Mouse (Mus musculus): Measurements from ENCODE around the gene 2210408I21Rik. TPM values are rescaled to one million over a fixed set of nuclear protein-coding genes. Genes with fewer than 3 reads are reported as not detected.

The 2210408I21Rik gene
- total and polyA plus RNA-seq, 3 experiments, result 0.05 to 28.2 (median 8.9) TPM

DNA sequence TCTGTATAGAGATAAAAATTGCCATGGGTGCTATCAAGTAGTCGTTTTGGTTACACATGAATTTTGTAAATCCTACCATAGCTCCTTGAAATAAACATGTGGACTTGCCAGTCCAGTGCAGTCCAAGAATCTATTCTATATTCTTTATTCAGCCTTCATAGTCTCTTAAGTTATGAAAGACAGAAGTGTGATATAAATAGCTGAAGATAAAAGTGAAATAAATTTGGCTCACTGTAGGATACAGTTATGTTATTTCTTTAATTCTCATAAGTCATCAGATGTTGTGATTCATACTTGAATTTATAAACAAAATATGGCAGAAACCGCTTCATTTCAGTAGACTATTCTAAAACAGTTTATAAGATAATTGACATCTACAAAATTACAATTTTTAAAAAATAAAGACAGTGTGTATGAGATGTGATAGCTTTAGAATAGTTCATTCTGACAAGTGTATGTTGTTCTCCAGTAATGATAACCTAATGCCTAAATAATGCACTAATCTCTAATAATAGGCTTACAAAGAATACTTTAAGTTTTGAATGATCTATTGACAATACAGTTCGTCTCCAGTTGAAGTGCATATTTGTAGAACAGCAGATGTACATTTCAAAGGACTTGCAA is 127.5 kb downstream of the 2210408I21Rik start:
- Histone ChIP-seq H3K4me1 (ENCODE audit: insufficient read depth, low read depth, low read length) (peaks cover 3% of the 10 kb centered on the region; the same call in 1 of the 2 replicates), H3K4me3 (ENCODE audit: low read depth, low read length) (no peak overlapping the region), H3K9me3 (replicated peaks) (no peaks in the 10 kb centered on the region), H3K27me3 (ENCODE audit: insufficient read depth, low read length) (no peaks in the 10 kb centered on the region), H3K36me3 (replicated peaks) (no peaks in the 10 kb centered on the region)
- TF ChIP-seq GATA1 (IDR thresholded peaks at IDR 0.05; ENCODE audit: borderline replicate concordance, low read length) (no peak), TAL1 (conservative IDR thresholded peaks at IDR 0.05; ENCODE audit: low read depth, low read length) (no peak), CTCF (IDR thresholded peaks at IDR 0.05; ENCODE audit: low read depth, low read length) (no peak), POLR2AphosphoS5 (IDR thresholded peaks at IDR 0.05; ENCODE audit: insufficient replicate concordance, low read depth, low read length) (no peak), GATA2 (IDR thresholded peaks at IDR 0.05; ENCODE audit: borderline replicate concordance, low read depth, low read length) (no peak)
- no peak for ATAC-seq (ENCODE audit: extremely low read depth, insufficient number of reproducible peaks, low FRiP score, poor library complexity, severe bottlenecking)
- no peak for DNase-seq (ENCODE audit: low spot score)

GRCm38 (mm10) chr13:77263400-77264179 is 128.2 kb downstream of the 2210408I21Rik start:
- Histone ChIP-seq H3K36me3 (replicated peaks) (no peaks in the 10 kb centered on the region), H3K4me3 (ENCODE audit: low read depth, low read length) (no peak overlapping the region), H3K27me3 (ENCODE audit: insufficient read depth, low read length) (no peaks in the 10 kb centered on the region), H3K4me1 (ENCODE audit: insufficient read depth, low read depth, low read length) (peaks cover 3% of the 10 kb centered on the region; the same call in 1 of the 2 replicates), H3K9me3 (replicated peaks) (no peaks in the 10 kb centered on the region)
- ATAC-seq (ENCODE audit: extremely low read depth, insufficient number of reproducible peaks, low FRiP score, poor library complexity, severe bottlenecking), result no peak
- no peak for TF ChIP-seq CTCF (IDR thresholded peaks at IDR 0.05; ENCODE audit: low read depth, low read length)
- no peak for TF ChIP-seq POLR2AphosphoS5 (IDR thresholded peaks at IDR 0.05; ENCODE audit: insufficient replicate concordance, low read depth, low read length)
- TF ChIP-seq GATA1 (IDR thresholded peaks at IDR 0.05; ENCODE audit: borderline replicate concordance, low read length), result no peak
- TF ChIP-seq GATA2 (IDR thresholded peaks at IDR 0.05; ENCODE audit: borderline replicate concordance, low read depth, low read length), result no peak
- TF ChIP-seq TAL1 (conservative IDR thresholded peaks at IDR 0.05; ENCODE audit: low read depth, low read length), result no peak
- DNase-seq (ENCODE audit: low spot score), result no peak

- DNase-seq (ENCODE audit: low spot score) (no peak), ATAC-seq (ENCODE audit: extremely low read depth, insufficient number of reproducible peaks, low FRiP score, poor library complexity, severe bottlenecking) (peak; percentile 63; the same call in 1 of the 2 replicates)
- peaks cover 3% of the 10 kb centered on the region; the same call in 1 of the 2 replicates for H3K4me1 ChIP-seq (ENCODE audit: insufficient read depth, low read depth, low read length)
- no peaks in the 10 kb centered on the region for H3K36me3 ChIP-seq (replicated peaks)
- TF ChIP-seq TAL1 (conservative IDR thresholded peaks at IDR 0.05; ENCODE audit: low read depth, low read length) (no peak; the same call in 1 of the 2 replicates), CTCF (IDR thresholded peaks at IDR 0.05; ENCODE audit: low read depth, low read length) (no peak)
- no peak overlapping the region for H3K4me3 ChIP-seq (ENCODE audit: low read depth, low read length)
- no peaks in the 10 kb centered on the region for H3K9me3 ChIP-seq (replicated peaks)
- H3K27me3 ChIP-seq (ENCODE audit: insufficient read depth, low read length), result no peaks in the 10 kb centered on the region
Measured at GRCm38 (mm10) chr13:77264481-77264880, 129.1 kb downstream of the 2210408I21Rik start.

GRCm38 (mm10) chr13:77275172-77275747 is 139.9 kb downstream of the 2210408I21Rik start:
- no peak for ATAC-seq (ENCODE audit: extremely low read depth, insufficient number of reproducible peaks, low FRiP score, poor library complexity, severe bottlenecking)
- H3K4me3 ChIP-seq (ENCODE audit: low read depth, low read length), result no peak overlapping the region
- no peaks in the 10 kb centered on the region for H3K4me1 ChIP-seq (ENCODE audit: insufficient read depth, low read depth, low read length)
- no peak for TF ChIP-seq GATA2 (IDR thresholded peaks at IDR 0.05; ENCODE audit: borderline replicate concordance, low read depth, low read length)
- no peak for TF ChIP-seq POLR2AphosphoS5 (IDR thresholded peaks at IDR 0.05; ENCODE audit: insufficient replicate concordance, low read depth, low read length)
- no peak for TF ChIP-seq TAL1 (conservative IDR thresholded peaks at IDR 0.05; ENCODE audit: low read depth, low read length)
- TF ChIP-seq GATA1 (IDR thresholded peaks at IDR 0.05; ENCODE audit: borderline replicate concordance, low read length), result no peak
- no peak for TF ChIP-seq CTCF (IDR thresholded peaks at IDR 0.05; ENCODE audit: low read depth, low read length)
- H3K9me3 ChIP-seq (replicated peaks), result no peaks in the 10 kb centered on the region
- DNase-seq (ENCODE audit: low spot score), result no peak
- H3K36me3 ChIP-seq (replicated peaks), result no peaks in the 10 kb centered on the region
- no peaks in the 10 kb centered on the region for H3K27me3 ChIP-seq (ENCODE audit: insufficient read depth, low read length)

DNA sequence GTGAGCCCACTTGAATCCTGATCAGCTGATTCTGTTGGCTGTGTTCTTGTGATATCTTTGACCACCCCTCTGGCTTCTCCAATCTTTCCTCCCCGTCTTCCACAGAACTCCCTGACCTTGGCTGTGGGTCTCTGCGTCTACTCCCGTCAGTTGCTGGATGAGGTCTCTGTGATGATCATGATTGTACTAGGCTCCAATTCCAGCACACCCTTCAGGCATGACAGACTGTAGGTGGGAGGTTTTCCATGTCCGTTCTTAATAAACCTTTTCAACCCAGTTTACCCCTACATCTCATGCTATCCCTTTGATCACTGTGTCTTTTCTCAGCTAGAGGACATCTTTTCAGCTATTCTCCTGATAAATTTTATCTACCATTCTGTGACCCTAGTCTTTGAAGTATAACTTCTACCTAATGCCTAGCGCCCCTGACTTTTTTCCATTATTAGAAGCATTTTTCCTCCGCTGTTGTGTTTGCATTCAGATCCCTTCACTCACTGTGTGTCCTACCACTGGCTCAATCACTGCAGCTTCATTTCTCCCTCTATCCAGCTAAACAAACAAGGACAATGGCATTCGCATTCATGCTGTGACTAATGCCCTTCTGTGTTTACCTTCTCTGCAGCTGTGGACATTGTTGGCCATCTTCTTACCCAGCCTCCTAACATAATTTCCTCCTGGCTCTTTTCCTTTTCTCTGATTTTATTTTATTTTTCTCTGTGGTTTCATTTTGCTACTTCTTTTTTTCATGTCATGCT is 143.5 kb downstream of the 2210408I21Rik start:
- no peak overlapping the region for H3K4me3 ChIP-seq (ENCODE audit: low read depth, low read length)
- ATAC-seq (ENCODE audit: extremely low read depth, insufficient number of reproducible peaks, low FRiP score, poor library complexity, severe bottlenecking), result no peak
- TF ChIP-seq GATA2 (IDR thresholded peaks at IDR 0.05; ENCODE audit: borderline replicate concordance, low read depth, low read length), result no peak
- TF ChIP-seq TAL1 (conservative IDR thresholded peaks at IDR 0.05; ENCODE audit: low read depth, low read length), result no peak
- no peak for TF ChIP-seq CTCF (IDR thresholded peaks at IDR 0.05; ENCODE audit: low read depth, low read length)
- no peak for TF ChIP-seq GATA1 (IDR thresholded peaks at IDR 0.05; ENCODE audit: borderline replicate concordance, low read length)
- no peaks in the 10 kb centered on the region for H3K27me3 ChIP-seq (ENCODE audit: insufficient read depth, low read length)
- no peak for DNase-seq (ENCODE audit: low spot score)
- H3K9me3 ChIP-seq (replicated peaks), result no peaks in the 10 kb centered on the region
- no peaks in the 10 kb centered on the region for H3K4me1 ChIP-seq (ENCODE audit: insufficient read depth, low read depth, low read length)
- no peaks in the 10 kb centered on the region for H3K36me3 ChIP-seq (replicated peaks)

DNA sequence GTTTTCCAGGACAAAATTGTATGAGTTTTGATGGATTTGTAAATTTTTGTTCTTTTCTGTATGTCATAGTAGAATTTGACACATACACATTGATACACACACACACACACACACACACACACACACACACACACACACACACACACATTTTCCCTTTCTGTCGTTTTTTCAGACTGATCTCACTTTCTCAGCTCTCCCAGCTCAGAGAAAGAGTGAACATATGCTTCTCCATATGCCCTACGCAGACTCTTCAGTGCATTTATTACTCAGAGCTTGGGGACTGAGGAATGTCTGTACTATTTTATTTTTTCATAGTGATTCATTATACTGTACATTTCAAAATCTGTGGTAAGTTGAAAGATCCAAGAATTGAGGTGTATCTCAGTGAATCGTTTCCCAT is 160.2 kb downstream of the 2210408I21Rik start:
- H3K4me3 ChIP-seq (ENCODE audit: low read depth, low read length), result no peak overlapping the region
- no peaks in the 10 kb centered on the region for H3K9me3 ChIP-seq (replicated peaks)
- TF ChIP-seq GATA2 (IDR thresholded peaks at IDR 0.05; ENCODE audit: borderline replicate concordance, low read depth, low read length), result no peak
- no peak for TF ChIP-seq CTCF (IDR thresholded peaks at IDR 0.05; ENCODE audit: low read depth, low read length)
- TF ChIP-seq GATA1 (IDR thresholded peaks at IDR 0.05; ENCODE audit: borderline replicate concordance, low read length), result no peak
- TF ChIP-seq TAL1 (conservative IDR thresholded peaks at IDR 0.05; ENCODE audit: low read depth, low read length), result no peak
- no peak for TF ChIP-seq POLR2AphosphoS5 (IDR thresholded peaks at IDR 0.05; ENCODE audit: insufficient replicate concordance, low read depth, low read length)
- ATAC-seq (ENCODE audit: extremely low read depth, insufficient number of reproducible peaks, low FRiP score, poor library complexity, severe bottlenecking) (no peak), DNase-seq (ENCODE audit: low spot score) (no peak)
- H3K27me3 ChIP-seq (ENCODE audit: insufficient read depth, low read length), result no peaks in the 10 kb centered on the region
- no peaks in the 10 kb centered on the region for H3K4me1 ChIP-seq (ENCODE audit: insufficient read depth, low read depth, low read length)
- no peaks in the 10 kb centered on the region for H3K36me3 ChIP-seq (replicated peaks)
